Mouse (Mus musculus): ENCODE results near the gene Gng7. TPM values are rescaled to one million over a fixed set of nuclear protein-coding genes. Genes with fewer than 3 reads are reported as not detected.

Gene Gng7
- polyA plus RNA-seq, 1 experiment from 2014 or later, result 7.0 TPM

GRCm38 (mm10) chr10:80914253-80914656 lies 100.5 kb downstream of the Gng7 start:
- Histone ChIP-seq H3K9ac (ENCODE audit: low read length) (no peak overlapping the region), H3K36me3 (ENCODE audit: control insufficient read depth, insufficient read depth, low read length) (peaks cover 5% of the 10 kb centered on the region; the same call in 1 of the 2 replicates), H3K4me3 (ENCODE audit: low read depth, low read length) (no peak overlapping the region), H3K4me1 (ENCODE audit: control insufficient read depth, insufficient read depth, low read length) (peaks cover 8% of the 10 kb centered on the region; the same call in 1 of the 2 replicates), H3K27ac (ENCODE audit: low read depth, low read length) (no peak overlapping the region), H3K27me3 (ENCODE audit: control insufficient read depth, insufficient read depth, low read length) (no peaks in the 10 kb centered on the region), H3K4me2 (no peak overlapping the region), H3K9me3 (ENCODE audit: control insufficient read depth, low read length) (no peaks in the 10 kb centered on the region)
- no peak for DNase-seq (ENCODE audit: low spot score, missing footprints)
- ATAC-seq (ENCODE audit: low FRiP score), result no peak
- 91% methylated on average over 5 of the region's 5 CpGs for WGBS

- no peak for DNase-seq (ENCODE audit: low spot score, missing footprints)
- Histone ChIP-seq H3K4me2 (no peak overlapping the region), H3K27me3 (ENCODE audit: control insufficient read depth, insufficient read depth, low read length) (no peaks in the 10 kb centered on the region), H3K9ac (ENCODE audit: low read length) (no peak overlapping the region), H3K36me3 (ENCODE audit: control insufficient read depth, insufficient read depth, low read length) (peaks cover 7% of the 10 kb centered on the region), H3K4me3 (ENCODE audit: low read depth, low read length) (no peak overlapping the region), H3K4me1 (ENCODE audit: control insufficient read depth, insufficient read depth, low read length) (peaks cover 8% of the 10 kb centered on the region; the same call in 1 of the 2 replicates), H3K9me3 (ENCODE audit: control insufficient read depth, low read length) (no peaks in the 10 kb centered on the region), H3K27ac (ENCODE audit: low read depth, low read length) (no peak overlapping the region)
- ATAC-seq (ENCODE audit: low FRiP score), result no peak
- 93% methylated on average over 7 of the region's 8 CpGs for WGBS
Observed at GRCm38 (mm10) chr10:80913364-80914011, 101.3 kb downstream of the Gng7 start.

GRCm38 (mm10) chr10:80911891-80912290 lies 102.9 kb downstream of the Gng7 start:
- peaks cover 3% of the 10 kb centered on the region; the same call in 1 of the 2 replicates for H3K4me1 ChIP-seq (ENCODE audit: control insufficient read depth, insufficient read depth, low read length)
- H3K4me2 ChIP-seq, result no peak overlapping the region
- H3K9me3 ChIP-seq (ENCODE audit: control insufficient read depth, low read length), result no peaks in the 10 kb centered on the region
- ATAC-seq (ENCODE audit: low FRiP score), result no peak
- no peaks in the 10 kb centered on the region for H3K27me3 ChIP-seq (ENCODE audit: control insufficient read depth, insufficient read depth, low read length)
- H3K27ac ChIP-seq (ENCODE audit: low read depth, low read length), result no peak overlapping the region
- peaks cover 14% of the 10 kb centered on the region for H3K36me3 ChIP-seq (ENCODE audit: control insufficient read depth, insufficient read depth, low read length)
- DNase-seq (ENCODE audit: low spot score, missing footprints), result no peak
- no peak overlapping the region for H3K4me3 ChIP-seq (ENCODE audit: low read depth, low read length)
- no peak overlapping the region for H3K9ac ChIP-seq (ENCODE audit: low read length)

GRCm38 (mm10) chr10:80911354-80911753 lies 103.4 kb downstream of the Gng7 start:
- Histone ChIP-seq H3K9me3 (ENCODE audit: control insufficient read depth, low read length) (no peaks in the 10 kb centered on the region), H3K36me3 (ENCODE audit: control insufficient read depth, insufficient read depth, low read length) (peaks cover 16% of the 10 kb centered on the region), H3K4me3 (ENCODE audit: low read depth, low read length) (no peak overlapping the region), H3K4me1 (ENCODE audit: control insufficient read depth, insufficient read depth, low read length) (peaks cover under 1% of the 10 kb centered on the region; the same call in 1 of the 2 replicates), H3K4me2 (no peak overlapping the region), H3K9ac (ENCODE audit: low read length) (no peak overlapping the region), H3K27ac (ENCODE audit: low read depth, low read length) (no peak overlapping the region), H3K27me3 (ENCODE audit: control insufficient read depth, insufficient read depth, low read length) (no peaks in the 10 kb centered on the region)
- no peak for DNase-seq (ENCODE audit: low spot score, missing footprints)
- ATAC-seq (ENCODE audit: low FRiP score), result no peak
- WGBS, result 90% methylated on average over 4 of the region's 4 CpGs

- H3K27ac ChIP-seq (ENCODE audit: low read depth, low read length), result no peak overlapping the region
- WGBS, result 96% methylated on average over 22 of the region's 22 CpGs
- no peaks in the 10 kb centered on the region for H3K4me1 ChIP-seq (ENCODE audit: control insufficient read depth, insufficient read depth, low read length)
- H3K4me3 ChIP-seq (ENCODE audit: low read depth, low read length), result no peak overlapping the region
- no peak overlapping the region for H3K9ac ChIP-seq (ENCODE audit: low read length)
- no peak for DNase-seq (ENCODE audit: low spot score, missing footprints)
- H3K9me3 ChIP-seq (ENCODE audit: control insufficient read depth, low read length), result no peaks in the 10 kb centered on the region
- peaks cover 22% of the 10 kb centered on the region for H3K36me3 ChIP-seq (ENCODE audit: control insufficient read depth, insufficient read depth, low read length)
- ATAC-seq (ENCODE audit: low FRiP score), result no peak
- H3K27me3 ChIP-seq (ENCODE audit: control insufficient read depth, insufficient read depth, low read length), result no peaks in the 10 kb centered on the region
- H3K4me2 ChIP-seq, result no peak overlapping the region
Observed at GRCm38 (mm10) chr10:80909375-80910162, 105.2 kb downstream of the Gng7 start.

GRCm38 (mm10) chr10:80904709-80905108 lies 110.0 kb downstream of the Gng7 start:
- ATAC-seq (ENCODE audit: low FRiP score) (no peak), DNase-seq (ENCODE audit: low spot score, missing footprints) (no peak)
- 95% methylated on average over 11 of the region's 11 CpGs for WGBS
- Histone ChIP-seq H3K9me3 (ENCODE audit: control insufficient read depth, low read length) (no peaks in the 10 kb centered on the region), H3K36me3 (ENCODE audit: control insufficient read depth, insufficient read depth, low read length) (peaks cover 33% of the 10 kb centered on the region), H3K27me3 (ENCODE audit: control insufficient read depth, insufficient read depth, low read length) (no peaks in the 10 kb centered on the region), H3K4me3 (ENCODE audit: low read depth, low read length) (no peak overlapping the region), H3K4me1 (ENCODE audit: control insufficient read depth, insufficient read depth, low read length) (peaks cover 3% of the 10 kb centered on the region), H3K27ac (ENCODE audit: low read depth, low read length) (no peak overlapping the region), H3K9ac (ENCODE audit: low read length) (no peak overlapping the region), H3K4me2 (no peak overlapping the region)

GRCm38 (mm10) chr10:80904004-80904693 lies 110.6 kb downstream of the Gng7 start:
- DNase-seq (ENCODE audit: low spot score, missing footprints), result no peak
- Histone ChIP-seq H3K27ac (ENCODE audit: low read depth, low read length) (no peak overlapping the region), H3K4me2 (no peak overlapping the region), H3K4me1 (ENCODE audit: control insufficient read depth, insufficient read depth, low read length) (peaks cover 8% of the 10 kb centered on the region), H3K9me3 (ENCODE audit: control insufficient read depth, low read length) (no peaks in the 10 kb centered on the region), H3K36me3 (ENCODE audit: control insufficient read depth, insufficient read depth, low read length) (peaks cover 33% of the 10 kb centered on the region), H3K27me3 (ENCODE audit: control insufficient read depth, insufficient read depth, low read length) (no peaks in the 10 kb centered on the region), H3K4me3 (ENCODE audit: low read depth, low read length) (no peak overlapping the region), H3K9ac (ENCODE audit: low read length) (no peak overlapping the region)
- no peak for ATAC-seq (ENCODE audit: low FRiP score)
- WGBS, result 91% methylated on average over 28 of the region's 28 CpGs

- Histone ChIP-seq H3K9me3 (ENCODE audit: control insufficient read depth, low read length) (no peaks in the 10 kb centered on the region), H3K4me1 (ENCODE audit: control insufficient read depth, insufficient read depth, low read length) (peaks cover 8% of the 10 kb centered on the region), H3K27ac (ENCODE audit: low read depth, low read length) (no peak overlapping the region), H3K4me3 (ENCODE audit: low read depth, low read length) (no peak overlapping the region), H3K4me2 (no peak overlapping the region), H3K36me3 (ENCODE audit: control insufficient read depth, insufficient read depth, low read length) (peaks cover 31% of the 10 kb centered on the region), H3K9ac (ENCODE audit: low read length) (no peak overlapping the region), H3K27me3 (ENCODE audit: control insufficient read depth, insufficient read depth, low read length) (no peaks in the 10 kb centered on the region)
- DNase-seq (ENCODE audit: low spot score, missing footprints), result no peak
- no peak for ATAC-seq (ENCODE audit: low FRiP score)
- 95% methylated on average over 10 of the region's 10 CpGs for WGBS
Observed at GRCm38 (mm10) chr10:80903282-80903681, 111.5 kb downstream of the Gng7 start.
